ENCODE assay signal across 21 mouse cellular contexts in genomic region chr4:41161232-41161631, GRCm38 (mm10). TPM values are rescaled to one million over a fixed set of nuclear protein-coding genes. Genes with fewer than 3 reads are reported as not detected.
DNase-seq lines count a peak whose midpoint lies in the region; ATAC-seq and TF ChIP-seq lines count a peak whose summit lies in the region.
"Had no signal": no experiment of that assay in that cellular context is flagged by ENCODE, and none has a peak within 500 bp of the region (broad histone marks: within the 10 kb centered on the region; RNA-seq: fewer than 3 reads in every experiment).

No protein-coding gene starts in this region.

- H3K36me3 ChIP-seq in liver, embryonic 11.5 days (ENCODE audit: control insufficient read depth, insufficient read depth, low read length): no peaks in the 10 kb centered on the region; the same call in 1 of the 2 replicates
- H3K36me3 ChIP-seq in liver, embryonic 14.5 days (replicated peaks; ENCODE audit: control insufficient read depth, insufficient read depth, low read depth): no peaks in the 10 kb centered on the region
- no peaks in the 10 kb centered on the region for H3K36me3 ChIP-seq in neural tube, embryonic 15.5 days
- H3K36me3 ChIP-seq: heart, embryonic 12.5 days; hindbrain, embryonic 15.5 days had no signal

- no peak for TF ChIP-seq EP300 in liver, embryonic 14.5 days (IDR thresholded peaks at IDR 0.05; ENCODE audit: low read depth)

- no peaks in the 10 kb centered on the region for H3K9me3 ChIP-seq in liver, embryonic 11.5 days (ENCODE audit: control insufficient read depth, low read length)
- H3K9me3 ChIP-seq in liver, embryonic 14.5 days (ENCODE audit: control insufficient read depth, low read length): no peaks in the 10 kb centered on the region
- H3K9me3 ChIP-seq in neural tube, embryonic 15.5 days (replicated peaks): no peaks in the 10 kb centered on the region
- H3K9me3 ChIP-seq: embryonic facial prominence, embryonic 10.5 days; G1E; heart, embryonic 12.5 days; hindbrain, embryonic 15.5 days had no signal

- no peak overlapping the region for H3K9ac ChIP-seq in liver, embryonic 11.5 days (ENCODE audit: low read depth, low read length)
- peak overlapping the region; percentile 18 for H3K9ac ChIP-seq in liver, embryonic 14.5 days (replicated peaks)
- no peak overlapping the region for H3K9ac ChIP-seq in neural tube, embryonic 15.5 days (replicated peaks)
- H3K9ac ChIP-seq: heart, embryonic 12.5 days; hindbrain, embryonic 15.5 days had no signal

- DNase-seq in liver: peak; percentile 34
- no peak for DNase-seq in liver, embryonic 11.5 days (ENCODE audit: low spot score)
- DNase-seq in liver, embryonic 14.5 days (ENCODE audit: low read depth in 3 of 3, low spot score in 3 of 3): no peak
- no peak for DNase-seq in layer of hippocampus, adult 11-12 months (ENCODE audit: low spot score)
- DNase-seq: adrenal gland, adult 8-10 months; adrenal gland, postnatal 36 days; B cell, adult 2 months; cerebellum, adult 11-12 months; cerebellum, adult 9-10 months; gastrocnemius, postnatal 10 days; heart, postnatal 36 days had no signal

- no peak overlapping the region for H3K4me2 ChIP-seq in liver, embryonic 11.5 days
- H3K4me2 ChIP-seq in liver, embryonic 14.5 days (ENCODE audit: low read depth): no peak overlapping the region
- H3K4me2 ChIP-seq in neural tube, embryonic 15.5 days: no peak overlapping the region
- H3K4me2 ChIP-seq: heart, embryonic 12.5 days; hindbrain, embryonic 15.5 days had no signal

- ATAC-seq in liver, embryonic 11.5 days (replicated peaks; ENCODE audit: low FRiP score): no peak
- ATAC-seq in liver, embryonic 14.5 days (ENCODE audit: insufficient read depth): 0 out of 2 replicates have a peak, but pooled peaks have one; percentile 42
- ATAC-seq in megakaryocyte progenitor cell, adult 5-6 weeks (replicated peaks; ENCODE audit: poor library complexity): peak; percentile 23; the same call in 1 of the 2 replicates
- ATAC-seq in granulocyte monocyte progenitor cell, adult 5-6 weeks (replicated peaks; ENCODE audit: poor library complexity, severe bottlenecking): no peak
- ATAC-seq in neural tube, embryonic 15.5 days (ENCODE audit: low FRiP score): no peak
- ATAC-seq: CD4-positive, CD25-positive, alpha-beta regulatory T cell, adult 4 months; forebrain, embryonic 16.5 days had no signal

- no peaks in the 10 kb centered on the region for H3K27me3 ChIP-seq in liver, embryonic 11.5 days (replicated peaks; ENCODE audit: control insufficient read depth, insufficient read depth, low read length)
- no peaks in the 10 kb centered on the region for H3K27me3 ChIP-seq in liver, embryonic 14.5 days (ENCODE audit: control insufficient read depth, insufficient read depth, low read length)
- H3K27me3 ChIP-seq in neural tube, embryonic 15.5 days (replicated peaks): no peaks in the 10 kb centered on the region
- H3K27me3 ChIP-seq: heart, embryonic 12.5 days; hindbrain, embryonic 15.5 days had no signal

- 90% methylated on average over 3 of the region's 3 CpGs for WGBS in liver, embryonic 11.5 days
- 55% methylated on average over 3 of the region's 3 CpGs for WGBS in liver, embryonic 14.5 days (ENCODE audit: insufficient replicate concordance)
- over 99% methylated on average over 3 of the region's 3 CpGs for WGBS in neural tube, embryonic 15.5 days

- TF ChIP-seq CTCF in liver, embryonic 14.5 days (IDR thresholded peaks at IDR 0.05; ENCODE audit: low read depth): no peak

- H3K27ac ChIP-seq in liver, embryonic 11.5 days (ENCODE audit: low read depth, low read length): no peak overlapping the region
- peak overlapping the region; percentile 41 for H3K27ac ChIP-seq in liver, embryonic 14.5 days
- H3K27ac ChIP-seq in neural tube, embryonic 15.5 days (replicated peaks): no peak overlapping the region
- H3K27ac ChIP-seq: embryonic facial prominence, embryonic 10.5 days; hindbrain, embryonic 15.5 days had no signal

- peaks cover 22% of the 10 kb centered on the region for H3K4me1 ChIP-seq in liver, embryonic 11.5 days (replicated peaks; ENCODE audit: control insufficient read depth, insufficient read depth, low read length)
- H3K4me1 ChIP-seq in liver, embryonic 14.5 days (replicated peaks; ENCODE audit: control insufficient read depth in 2 of 2, insufficient read depth in 2 of 2, low read length in 1 of 2): peaks cover 25 to 28% of the 10 kb centered on the region in 2 experiments
- H3K4me1 ChIP-seq in neural tube, embryonic 15.5 days: peaks cover 17% of the 10 kb centered on the region
- H3K4me1 ChIP-seq: embryonic facial prominence, embryonic 10.5 days had no signal

- H3K4me3 ChIP-seq in liver, embryonic 11.5 days (ENCODE audit: low read depth, low read length): no peak overlapping the region
- H3K4me3 ChIP-seq in liver, embryonic 14.5 days (ENCODE audit: insufficient read depth in 1 of 2, low read depth in 2 of 2, low read length in 2 of 2): no peak overlapping the region
- H3K4me3 ChIP-seq in neural tube, embryonic 15.5 days (replicated peaks): no peak overlapping the region
- H3K4me3 ChIP-seq: embryonic facial prominence, embryonic 10.5 days; erythroblast, embryonic 14.5 days; heart, embryonic 12.5 days; hindbrain, embryonic 15.5 days had no signal

RNA-seq across cellular contexts. Expression of gene Ube2r2, which starts 25.7 kb away (rescaled TPM):
- polyA plus RNA-seq in liver, embryonic 11.5 days (2014; fragmentation: Nextera tagmentation; extraction: Ambion mirVana): 46.7 and 49.2 TPM in 2 replicates
- 14.7 and 44.4 TPM in 2 replicates for polyA plus RNA-seq in liver, embryonic 14.5 days (2012; rRNA removed)
- 31.9 and 38.4 TPM in 2 replicates for polyA plus RNA-seq in liver, embryonic 14.5 days (2014; fragmentation: Nextera tagmentation; extraction: Ambion mirVana)
- 131 and 149 TPM in 2 replicates for total RNA-seq in megakaryocyte progenitor cell, adult 5-6 weeks (2015)
- total RNA-seq in megakaryocyte progenitor cell, adult 5-6 weeks (2017): 29.9 and 33.4 TPM in 2 replicates
- 135 and 142 TPM in 2 replicates for total RNA-seq in granulocyte monocyte progenitor cell, adult 5-6 weeks (2014; fragmentation: Nextera tagmentation)
- total RNA-seq in granulocyte monocyte progenitor cell, adult 5-6 weeks (2017): 26.7 and 28.1 TPM in 2 replicates
- 46.4 and 52.2 TPM in 2 replicates for polyA plus RNA-seq in neural tube, embryonic 15.5 days (2015; fragmentation: Nextera tagmentation; extraction: Ambion mirVana)

RNA-seq across cellular contexts. Expression of gene Nol6, which starts 37.0 kb away (rescaled TPM):
- polyA plus RNA-seq in liver, embryonic 11.5 days (2014; fragmentation: Nextera tagmentation; extraction: Ambion mirVana): 35.8 and 39.8 TPM in 2 replicates
- 9.4 and 9.5 TPM in 2 replicates for polyA plus RNA-seq in liver, embryonic 14.5 days (2012; rRNA removed)
- 8.5 and 10.2 TPM in 2 replicates for polyA plus RNA-seq in liver, embryonic 14.5 days (2014; fragmentation: Nextera tagmentation; extraction: Ambion mirVana)
- total RNA-seq in megakaryocyte progenitor cell, adult 5-6 weeks (2015): 20.3 and 22.8 TPM in 2 replicates
- 20.5 and 22.4 TPM in 2 replicates for total RNA-seq in megakaryocyte progenitor cell, adult 5-6 weeks (2017)
- total RNA-seq in granulocyte monocyte progenitor cell, adult 5-6 weeks (2014; fragmentation: Nextera tagmentation): 33.0 and 37.3 TPM in 2 replicates
- 22.4 and 45.9 TPM in 2 replicates for total RNA-seq in granulocyte monocyte progenitor cell, adult 5-6 weeks (2017)
- 35.7 and 39.3 TPM in 2 replicates for polyA plus RNA-seq in neural tube, embryonic 15.5 days (2015; fragmentation: Nextera tagmentation; extraction: Ambion mirVana)

Comparison
In these comparisons a context has a peak if more than half of its experiments do, and no peak if none do; other contexts are left out.
1. ATAC-seq: peak in liver, embryonic 14.5 days (single experiment) and megakaryocyte progenitor cell, adult 5-6 weeks (single experiment); none in liver, embryonic 11.5 days (single experiment), granulocyte monocyte progenitor cell, adult 5-6 weeks (single experiment) and neural tube, embryonic 15.5 days (single experiment).